Mouse (Mus musculus) layer of hippocampus, postnatal 36 days (tissue): ENCODE measurements around the gene Stambp. TPM values are rescaled to one million over a fixed set of nuclear protein-coding genes. Genes with fewer than 3 reads are reported as not detected.

Source experiments
- DNase-seq, 2 experiments: peaks; one replicate each; pipeline ENCODE4 v3.0.0; 2022
- total RNA-seq, 2 experiments: library from RNA; stranded (reverse); gene quantifications; 2 replicates each; pipeline ENCODE4 v1.2.3; 2021

Gene Stambp
- total RNA-seq, 2 experiments from 2014 or later = 34.3 to 34.7 TPM

DNA sequence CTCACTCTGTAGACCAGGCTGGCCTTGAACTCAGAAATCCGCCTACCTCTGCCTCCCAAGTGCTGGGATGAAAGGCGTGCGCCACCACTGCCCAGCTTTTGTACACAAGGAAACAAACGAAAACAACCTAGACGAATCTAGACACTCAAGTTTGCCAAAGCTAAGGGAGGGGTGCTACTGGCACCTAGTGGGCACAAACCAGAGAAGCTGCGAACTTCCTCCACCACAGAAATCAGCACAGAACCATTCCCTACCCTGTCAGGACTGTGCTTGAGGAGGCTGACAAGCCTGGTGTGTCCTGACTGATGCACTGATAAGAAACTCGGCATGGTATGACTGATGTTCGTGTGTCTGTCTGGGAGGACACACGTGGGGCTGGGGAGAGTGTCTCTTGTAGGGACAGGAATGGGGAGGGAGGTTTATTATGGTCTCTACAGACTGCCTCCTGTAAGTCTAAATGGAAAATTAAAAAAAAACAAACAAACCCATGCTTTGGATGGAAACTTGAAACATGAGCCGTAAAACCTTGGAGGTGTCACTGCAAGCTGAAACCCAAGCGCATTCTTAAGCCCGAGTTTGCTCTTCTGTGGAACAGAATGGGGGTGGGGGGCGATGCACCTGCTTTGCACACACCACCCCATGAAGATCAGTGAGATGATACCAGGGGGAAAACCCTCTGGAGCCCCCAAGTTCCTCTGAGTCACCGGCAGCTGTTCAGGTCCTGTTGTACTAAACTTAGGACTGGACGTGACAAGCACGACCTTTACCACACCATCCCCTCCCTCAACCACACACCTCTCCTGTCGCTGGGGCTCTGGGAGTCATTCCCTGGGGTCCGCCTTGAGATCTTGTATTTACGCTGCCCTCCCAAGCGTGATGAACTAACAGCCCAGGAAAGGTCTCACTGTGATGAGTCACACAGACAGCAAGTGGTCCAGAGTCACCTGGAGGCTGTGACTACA, 3.3 kb downstream of the Stambp start:
- DNase-seq = peak; percentile 17 to 20

DNA sequence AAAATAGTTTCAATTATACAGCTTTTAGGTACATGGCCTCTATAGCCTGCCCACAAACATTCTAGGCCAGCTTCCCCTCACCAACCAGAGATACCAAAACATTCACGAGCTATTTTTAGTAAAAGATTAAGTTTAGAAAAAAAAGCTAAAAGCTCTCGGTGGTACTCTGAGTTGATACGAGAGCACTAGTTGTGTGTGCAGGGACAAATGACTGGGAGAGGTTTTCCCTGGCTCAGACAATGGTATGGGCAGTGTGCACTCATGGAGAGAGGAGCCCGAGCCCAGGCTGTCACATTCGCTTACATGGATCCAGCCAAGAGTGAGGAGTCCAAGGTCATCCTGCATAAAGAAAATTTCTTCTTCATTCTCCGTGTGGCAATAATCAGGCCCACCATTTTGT, 16.6 kb downstream of the Stambp start:
- DNase-seq = no peak

DNA sequence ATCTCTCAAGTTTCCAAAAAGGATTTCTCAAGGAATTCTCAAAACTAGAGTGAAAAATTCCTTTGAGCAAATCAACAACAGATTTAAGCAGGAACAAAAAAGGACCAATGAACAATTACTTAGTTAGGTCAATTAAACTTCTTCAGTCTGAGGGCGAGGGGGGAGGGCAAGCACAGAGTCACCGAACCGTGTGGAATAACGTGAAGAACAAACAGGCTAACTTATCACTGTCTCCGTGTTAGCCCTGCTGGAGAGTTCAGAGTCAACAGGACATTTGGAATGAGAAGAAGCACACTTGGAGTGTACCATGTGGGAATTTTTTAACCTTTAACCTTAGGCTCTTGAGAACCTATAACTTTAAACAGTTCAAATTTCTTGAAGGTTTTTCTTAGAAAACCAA, 24.2 kb downstream of the Stambp start:
- DNase-seq = no peak

DNA sequence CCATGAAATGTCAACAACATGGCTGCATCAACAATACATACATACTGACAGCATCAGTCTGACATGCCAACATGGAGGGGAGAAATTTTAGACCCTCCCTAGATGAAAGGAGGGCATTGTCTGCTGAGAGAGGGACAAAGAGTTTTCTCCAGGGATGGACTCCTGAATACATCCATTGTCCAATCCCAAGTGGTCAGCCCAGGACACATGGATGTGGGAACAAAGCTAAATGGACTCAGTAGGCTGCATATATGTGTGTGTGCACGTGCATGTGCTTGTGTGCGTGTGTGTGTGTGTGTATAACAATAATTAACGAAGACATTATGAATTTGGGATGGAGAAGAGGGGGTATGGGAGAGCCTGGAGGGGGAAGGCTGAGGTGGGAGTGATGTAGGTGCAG, 26.8 kb downstream of the Stambp start:
- DNase-seq = no peak

DNA sequence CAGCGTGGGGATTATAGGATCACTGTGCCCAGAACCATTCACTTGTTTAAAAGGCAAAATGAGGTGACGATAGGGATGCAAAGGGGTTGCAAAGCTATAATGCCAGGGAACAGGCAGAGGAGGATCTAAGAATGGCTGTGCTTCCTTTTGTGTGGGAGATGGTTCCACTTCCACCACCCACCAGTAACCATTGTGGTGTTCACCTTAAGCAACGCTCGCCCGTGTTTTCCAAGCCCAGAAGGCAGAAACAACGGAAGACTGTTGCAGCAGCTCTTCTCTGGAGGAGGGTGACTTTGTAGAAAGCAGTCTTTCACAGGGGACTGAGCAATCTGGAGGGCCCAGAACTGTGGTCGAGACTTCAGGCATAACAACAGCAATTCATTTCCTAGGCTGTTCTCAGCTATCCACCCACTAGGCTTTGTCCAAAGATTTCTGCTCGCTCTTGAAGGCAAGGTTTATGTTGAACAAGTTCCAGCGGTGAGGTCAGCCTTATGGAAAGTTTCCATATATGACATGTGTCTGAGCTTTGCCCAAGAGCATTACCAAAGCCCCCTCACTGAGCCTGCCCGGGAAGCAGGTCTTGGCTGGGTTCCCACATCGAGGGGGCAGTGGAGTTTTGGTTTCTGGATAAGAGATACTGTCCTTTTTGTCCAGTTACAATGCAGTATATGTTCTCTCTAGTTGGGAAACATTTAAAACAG, 30.6 kb downstream of the Stambp start:
- no peak for DNase-seq

DNA sequence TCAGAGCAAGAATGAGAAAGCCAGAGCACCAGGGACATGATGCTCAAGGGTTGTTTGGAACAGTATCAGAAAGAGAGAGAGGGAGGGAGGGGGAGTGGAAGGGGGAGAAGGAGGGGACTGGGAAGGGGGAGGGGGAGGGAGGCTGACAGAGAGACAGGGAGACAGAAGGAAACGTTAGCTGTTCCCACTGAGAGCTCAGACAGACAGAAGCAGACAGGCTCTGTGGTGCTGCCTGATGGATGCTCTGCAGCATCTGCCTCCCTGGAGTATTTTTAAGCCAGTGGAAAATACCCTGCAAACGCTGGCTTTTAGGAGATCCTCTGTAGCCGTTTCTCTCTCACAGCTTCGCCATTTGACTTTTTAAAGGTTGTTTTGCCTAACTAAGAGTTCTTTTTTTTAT, 32.5 kb downstream of the Stambp start:
- DNase-seq = peak; percentile 39 to 56

DNA sequence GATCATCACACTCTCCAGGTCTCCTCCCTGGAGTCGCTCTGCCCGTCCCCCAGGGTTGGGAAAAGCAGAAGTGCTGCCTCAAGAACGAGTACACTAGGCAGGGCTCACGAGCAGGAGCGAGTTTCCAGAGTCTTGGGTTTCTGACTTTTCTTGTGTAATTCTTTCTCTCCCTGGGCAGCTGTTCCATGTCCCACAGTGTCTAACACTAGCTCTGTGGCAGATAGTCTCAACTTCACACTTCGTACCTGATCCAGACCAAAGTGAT, 35.8 kb downstream of the Stambp start:
- DNase-seq = no peak

DNA sequence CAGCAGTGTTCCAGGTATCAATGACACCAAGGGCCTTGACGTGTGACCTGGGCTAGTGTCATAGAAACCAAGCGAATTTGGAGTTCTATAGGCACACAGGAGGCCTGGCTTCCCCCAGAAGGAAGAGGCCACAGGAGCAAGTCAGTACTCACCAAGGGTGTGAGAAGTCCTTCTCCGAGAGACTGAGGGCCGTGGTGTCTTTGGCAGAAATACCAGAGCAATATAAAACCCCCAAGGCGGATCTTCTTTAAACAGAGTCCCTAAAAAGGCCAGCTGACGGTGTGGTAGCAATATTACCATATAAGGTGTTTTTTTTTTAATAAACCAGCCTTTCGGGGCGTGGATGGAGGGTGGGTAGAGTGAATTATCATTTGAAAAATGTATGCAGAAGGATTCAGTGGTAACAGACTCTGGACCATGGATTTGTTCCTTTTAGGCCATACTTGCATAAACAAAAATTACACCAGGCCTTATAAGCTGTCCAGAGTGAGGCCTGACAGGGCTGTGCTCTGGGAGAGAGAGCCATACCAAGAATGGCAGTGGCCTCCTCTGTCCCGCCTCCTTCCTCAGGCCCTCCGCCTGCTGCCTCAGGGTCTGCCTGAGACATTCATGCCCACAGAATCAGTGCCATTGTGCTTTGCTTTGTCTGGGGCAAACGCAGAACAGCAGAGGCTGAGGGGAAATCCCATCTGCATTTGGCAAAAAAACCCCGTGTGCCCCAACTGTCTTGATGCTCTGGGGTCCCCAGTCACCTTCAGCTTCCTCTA, 36.3 kb downstream of the Stambp start, which contains the start of gene Actg2:
Gene Actg2 (minus strand): TSS at position 238 of the 767 bp plus-strand sequence.
- no peak for DNase-seq

DNA sequence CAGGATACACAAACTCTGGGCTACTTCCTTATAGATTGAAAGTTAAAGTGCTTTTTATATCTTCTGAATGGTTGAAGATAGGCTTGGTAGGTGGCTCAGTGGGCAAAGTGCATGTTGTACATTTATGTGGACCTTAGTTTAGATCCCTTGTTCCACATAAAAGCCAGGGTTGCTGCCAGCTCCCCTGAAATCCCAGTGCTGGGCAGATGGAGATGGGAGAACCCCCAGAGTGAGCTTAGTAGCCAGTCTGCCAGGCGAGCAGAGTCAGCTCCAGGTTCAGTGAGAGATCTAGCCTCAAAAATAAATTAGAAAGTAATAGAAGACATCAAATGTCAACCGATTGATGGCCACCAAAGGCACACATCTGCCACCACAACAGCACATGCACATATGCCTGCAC, 39.9 kb downstream of the Stambp start:
- no peak for DNase-seq

DNA sequence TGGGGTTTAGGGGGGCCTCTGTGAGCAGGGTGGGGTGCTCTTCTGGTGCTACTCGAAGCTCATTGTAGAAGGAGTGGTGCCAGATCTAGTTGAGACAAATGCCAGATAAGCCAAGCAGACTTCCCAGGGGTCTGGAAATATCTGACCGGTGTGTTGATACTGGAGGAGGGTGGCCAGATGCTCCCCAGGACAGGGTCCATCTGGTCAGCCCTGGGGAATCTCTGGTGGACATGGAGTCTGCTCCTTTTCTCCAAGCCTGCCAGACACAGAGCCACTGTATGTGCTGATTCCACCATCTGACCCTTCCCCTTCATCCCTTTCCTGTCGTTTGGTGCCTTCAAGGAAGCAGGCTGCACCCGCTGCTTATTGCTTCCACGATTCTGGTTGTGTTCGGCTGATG, 49.3 kb downstream of the Stambp start:
- DNase-seq = no peak

DNA sequence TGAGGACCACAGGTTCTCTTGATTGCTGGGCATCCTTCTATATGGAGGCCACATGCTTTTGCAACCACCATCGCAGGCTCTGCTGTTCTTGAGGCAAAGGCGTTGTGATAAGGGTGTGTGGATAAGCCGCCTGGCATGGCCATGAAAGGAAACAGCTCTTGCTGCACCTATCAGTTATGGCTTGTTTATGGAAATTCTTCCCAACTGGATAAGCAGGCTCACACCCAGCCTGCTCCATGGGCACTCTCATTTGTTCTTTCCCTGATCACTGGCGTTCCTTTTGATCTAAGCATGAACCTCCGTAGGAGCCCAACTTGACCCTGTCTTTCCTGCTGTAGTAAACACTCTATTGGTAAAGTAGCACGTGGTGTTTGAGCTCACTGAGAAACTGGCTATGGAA, 50.7 kb downstream of the Stambp start:
- no peak for DNase-seq

DNA sequence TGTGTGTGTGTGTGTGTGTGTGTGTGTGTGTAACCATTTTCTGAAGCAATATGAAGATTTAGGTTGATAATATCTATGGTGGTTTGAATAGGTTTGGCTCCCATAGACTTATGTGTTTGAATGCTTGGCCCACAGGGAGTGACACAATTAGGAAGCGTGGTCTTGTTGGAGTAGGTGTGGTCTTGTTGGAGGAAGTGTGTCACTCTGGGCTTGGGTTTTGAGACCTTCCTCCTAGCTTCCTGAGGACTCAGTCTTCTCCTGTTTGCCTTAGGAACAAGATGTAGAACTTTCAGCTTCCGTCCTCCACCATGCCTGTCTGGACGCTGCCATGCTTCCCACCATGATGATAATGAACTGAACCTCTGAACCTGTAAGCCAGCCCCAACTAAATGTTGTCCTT, 53.9 kb downstream of the Stambp start:
- DNase-seq = no peak

DNA sequence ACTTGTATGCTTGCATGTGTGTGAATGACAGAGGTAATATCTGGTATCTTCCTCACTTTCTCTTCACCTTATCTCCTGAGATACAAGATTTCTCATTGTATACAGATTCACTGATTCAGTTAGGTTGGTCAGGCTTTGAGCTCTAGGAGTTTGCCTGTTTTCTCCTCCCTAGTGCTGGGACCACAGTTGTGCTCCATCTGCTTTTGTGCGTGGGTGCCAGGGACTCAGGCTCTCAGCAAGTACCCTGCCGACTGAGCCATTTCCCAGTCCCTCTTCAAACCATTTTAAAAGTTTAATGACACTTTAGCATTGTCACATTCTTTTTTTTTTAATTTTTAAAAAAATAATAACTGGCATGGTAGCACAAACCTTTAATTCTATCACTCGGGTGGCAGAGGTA, 57.4 kb downstream of the Stambp start:
- peak in 1 of 2 experiments; percentile 39 for DNase-seq

DNA sequence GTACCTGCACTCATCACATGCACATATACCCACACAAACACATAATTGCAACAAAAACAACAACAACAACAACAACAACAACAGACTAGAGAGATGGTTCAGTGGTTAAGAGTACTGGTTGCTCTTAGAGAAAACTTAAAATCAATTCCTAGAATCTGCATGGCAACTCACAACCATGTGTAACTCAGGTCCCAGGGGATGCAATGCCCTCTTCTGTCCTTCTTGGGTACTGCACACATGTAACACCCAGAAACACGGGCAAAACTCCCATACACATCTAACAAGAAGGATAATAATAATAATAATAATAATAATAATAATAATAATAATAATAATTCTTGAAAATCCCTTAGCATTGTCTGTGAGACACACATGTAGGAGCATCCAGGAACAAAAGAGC, 60.0 kb downstream of the Stambp start:
- no peak for DNase-seq

DNA sequence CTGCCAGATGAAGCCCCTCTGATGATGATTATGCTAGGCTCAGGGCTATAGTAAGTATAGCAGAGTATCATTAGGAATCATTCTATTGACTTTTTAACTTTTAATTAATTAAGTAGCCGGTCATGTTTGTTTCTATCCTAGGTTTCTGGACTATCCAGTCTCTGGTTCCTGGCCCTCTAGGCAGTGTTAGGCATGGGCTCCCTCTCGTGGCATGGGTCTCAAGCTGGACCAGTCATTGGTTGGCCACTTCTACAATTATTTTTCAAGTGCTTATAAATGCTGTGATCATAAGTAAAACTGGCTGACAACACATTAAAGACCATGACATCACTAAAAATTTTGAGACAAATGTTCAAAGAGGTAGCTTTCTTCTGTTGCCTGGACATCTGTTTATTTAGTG, 62.3 kb downstream of the Stambp start:
- no peak for DNase-seq

DNA sequence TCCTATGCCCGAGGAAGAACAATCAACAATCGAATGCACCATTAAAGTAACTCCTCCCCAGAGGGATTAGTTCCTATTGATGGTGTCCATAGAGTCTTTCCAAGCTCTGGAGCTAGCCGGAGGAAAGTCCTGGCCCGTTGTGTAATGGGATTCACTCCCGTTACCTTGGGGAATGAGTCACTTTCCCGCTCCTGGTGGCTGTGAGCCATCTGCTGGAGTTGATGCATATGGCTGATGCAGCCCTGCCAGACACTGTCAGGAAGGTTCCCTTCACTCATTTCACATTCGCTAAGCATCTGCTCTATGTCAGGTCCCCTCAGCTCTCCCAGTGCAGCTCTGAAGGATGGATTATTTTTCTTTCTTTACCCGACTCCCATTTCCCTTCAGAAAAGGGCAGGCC, 63.1 kb downstream of the Stambp start:
- DNase-seq = peak in 1 of 2 experiments; percentile 48

DNA sequence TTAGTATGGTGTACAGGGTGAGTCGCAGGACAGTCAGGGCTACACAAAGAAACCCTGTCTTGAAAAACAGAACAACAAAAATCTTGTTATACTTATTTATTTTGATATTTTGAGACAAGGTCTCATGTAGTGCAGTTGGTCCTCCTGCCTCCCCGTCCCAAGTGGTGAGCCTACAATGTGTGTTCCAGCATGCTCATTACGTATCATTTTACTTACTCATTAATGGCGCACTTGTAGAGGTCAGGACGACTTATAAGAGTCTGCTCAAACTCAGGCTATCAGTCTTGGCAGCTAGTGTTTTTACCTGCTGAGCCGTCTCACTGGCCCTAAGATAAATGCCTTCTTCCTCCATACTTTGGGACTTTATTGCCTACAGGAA, 65.4 kb downstream of the Stambp start:
- DNase-seq = no peak

DNA sequence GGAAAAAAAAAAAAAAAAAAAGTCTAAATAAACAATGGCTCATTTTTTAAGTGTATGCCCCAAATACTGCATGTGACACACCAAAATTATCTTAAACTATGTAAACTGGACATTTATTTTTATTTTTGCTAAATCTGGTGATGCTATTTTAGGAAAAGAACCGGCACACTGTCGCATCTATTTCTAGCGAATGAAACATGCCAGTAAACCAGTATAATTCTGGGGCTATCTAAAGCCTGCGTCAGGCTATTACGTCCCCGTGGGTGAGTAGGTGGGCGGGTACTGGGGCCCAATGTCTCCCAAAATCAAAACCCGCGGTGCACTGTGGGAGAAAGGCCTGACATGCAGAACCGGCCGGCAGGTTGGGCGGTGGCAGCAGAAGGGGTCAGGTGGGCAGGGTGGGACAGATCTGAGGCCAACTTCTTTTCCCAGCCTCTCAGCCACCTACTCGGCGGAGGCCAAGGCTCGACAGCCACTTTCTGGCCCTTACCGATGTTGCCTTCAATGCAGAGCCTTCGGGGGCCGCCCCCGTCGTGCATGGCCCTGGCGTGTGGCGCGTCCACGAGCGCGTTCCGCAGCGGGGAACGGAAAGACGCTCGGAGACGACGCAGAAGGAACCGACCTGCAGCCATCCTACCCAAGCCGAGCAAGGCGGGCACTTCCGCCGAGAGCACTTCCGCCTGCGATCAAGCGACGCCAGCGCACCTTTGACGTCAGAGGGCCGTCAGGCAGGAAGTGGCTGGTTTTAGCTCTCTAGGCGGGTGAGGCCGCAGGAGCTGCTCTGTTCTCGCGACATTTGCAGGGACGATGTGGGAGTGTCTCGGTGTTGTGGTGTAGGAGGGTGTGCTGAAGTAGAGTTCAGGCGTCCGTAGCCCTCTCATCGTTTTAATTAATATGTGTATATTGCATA, 66.0 kb downstream of the Stambp start, which contains the start of gene Dguok:
Gene Dguok (minus strand): TSS at position 712 of the 910 bp plus-strand sequence.
- peak; percentile 96 to 98 for DNase-seq

DNA sequence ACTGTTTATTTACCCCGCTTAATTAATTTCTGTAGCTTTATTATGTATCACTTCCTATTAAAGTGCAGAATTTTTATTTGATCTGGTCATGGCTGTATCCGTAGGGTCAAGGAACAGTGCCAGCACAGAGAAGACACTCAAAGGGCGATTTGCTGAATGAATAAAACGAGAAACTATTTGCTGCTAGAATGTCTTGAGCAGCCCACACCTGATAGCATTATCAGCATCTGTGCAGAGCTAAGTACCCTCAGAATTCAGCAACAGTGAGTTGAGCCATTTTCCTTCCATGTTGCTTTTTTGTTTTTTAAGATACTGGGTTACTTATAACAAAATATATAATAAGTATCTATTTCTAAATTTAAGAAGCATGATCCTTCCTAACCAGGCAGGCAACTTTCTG, 67.0 kb downstream of the Stambp start:
- no peak for DNase-seq

DNA sequence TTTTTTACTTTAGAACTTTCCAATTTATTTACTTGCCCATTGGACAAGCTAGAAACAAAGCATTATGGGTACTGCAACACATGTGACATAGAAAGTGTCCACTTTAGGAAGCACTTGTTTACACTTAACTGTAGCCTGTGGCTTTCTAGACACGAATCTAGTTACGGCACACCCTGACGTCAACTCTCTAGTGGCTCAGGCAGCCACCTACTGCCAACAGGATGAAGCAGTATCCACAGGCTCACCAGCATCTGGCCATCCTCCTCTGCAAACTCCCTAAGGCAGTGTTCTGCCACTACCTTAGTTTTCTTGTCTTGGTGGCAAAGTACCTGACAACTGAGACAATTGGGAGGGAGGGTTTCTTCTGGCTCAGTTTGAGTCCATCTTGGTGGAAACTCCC, 69.2 kb downstream of the Stambp start:
- DNase-seq = no peak

DNA sequence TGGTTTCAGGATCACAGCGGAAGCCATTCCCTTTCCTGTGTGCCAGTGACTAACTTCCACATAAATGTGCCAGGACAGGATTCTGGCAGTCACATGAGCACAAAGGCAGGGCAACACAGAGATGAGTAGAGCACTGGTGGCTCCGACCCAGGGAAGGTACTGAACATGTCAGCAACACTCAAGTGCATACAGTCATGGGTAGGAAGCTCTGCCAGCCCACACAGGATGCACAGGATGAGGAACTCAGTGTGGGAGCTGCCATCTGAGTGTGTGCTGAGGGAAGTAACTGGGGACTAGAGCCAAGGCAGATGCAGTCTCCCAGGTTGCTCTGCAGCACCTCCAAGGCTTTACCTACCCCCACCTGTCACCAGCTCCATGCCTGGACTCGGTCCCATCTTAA, 69.9 kb downstream of the Stambp start:
- no peak for DNase-seq
